Mouse (Mus musculus): ENCODE measurements at regions not wholly inside any gene's neighbourhood (a gene's known extent, or its start where the extent isn't known, plus 50 kb on each side); places are given as distances from the start of the nearest gene placed in this dataset.
"Not testable (repeated sequence)": the region's sequence is repeated elsewhere in the genome, so short reads cannot be mapped to it uniquely, and the experiment has no call there.

DNA sequence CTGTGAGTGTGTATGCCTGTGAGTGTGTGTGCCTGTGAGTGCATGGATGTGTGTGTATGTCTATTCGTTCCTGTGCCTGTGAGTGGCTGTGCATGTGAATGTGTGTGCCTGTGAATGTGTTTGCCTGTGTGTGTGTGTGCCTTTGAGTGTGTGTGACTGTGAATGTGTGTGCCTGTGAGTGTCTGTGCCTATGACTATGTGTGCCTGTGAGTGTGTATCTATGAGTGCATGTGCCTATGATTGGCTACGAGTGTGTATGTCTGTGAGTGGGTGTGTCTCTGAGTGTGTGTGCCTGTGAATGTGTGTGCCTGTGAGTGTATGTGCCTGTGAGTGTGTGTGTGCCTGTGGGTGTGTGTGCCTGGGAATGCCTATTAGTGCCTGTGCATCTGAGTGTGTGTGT is 731.6 kb downstream of the Lrriq3 start:
- 90% methylated on average over 2 of the region's 2 CpGs for WGBS
- peak; percentile 25; the same call in 1 of the 2 replicates for ATAC-seq (ENCODE audit: low FRiP score, low read depth)
- Histone ChIP-seq H3K27ac (no peak overlapping the region), H3K9me3 (no peaks in the 10 kb centered on the region), H3K4me2 (replicated peaks) (no peak overlapping the region), H3K36me3 (no peaks in the 10 kb centered on the region), H3K9ac (no peak overlapping the region), H3K27me3 (replicated peaks) (no peaks in the 10 kb centered on the region), H3K4me3 (no peak overlapping the region), H3K4me1 (no peaks in the 10 kb centered on the region)

GRCm38 (mm10) chr3:155866286-155866685 is 695.3 kb upstream of the Negr1 start:
- no peak overlapping the region for H3K4me2 ChIP-seq (replicated peaks)
- no peak overlapping the region for H3K27ac ChIP-seq
- no peaks in the 10 kb centered on the region for H3K27me3 ChIP-seq (replicated peaks)
- H3K4me3 ChIP-seq: no peak overlapping the region
- no peak for ATAC-seq (ENCODE audit: low FRiP score, low read depth)
- no peaks in the 10 kb centered on the region for H3K36me3 ChIP-seq
- no peaks in the 10 kb centered on the region for H3K4me1 ChIP-seq
- no peak overlapping the region for H3K9ac ChIP-seq
- no peaks in the 10 kb centered on the region for H3K9me3 ChIP-seq

GRCm38 (mm10) chr3:155875696-155876095 is 685.9 kb upstream of the Negr1 start:
- H3K4me1 ChIP-seq: no peaks in the 10 kb centered on the region
- ATAC-seq (ENCODE audit: low FRiP score, low read depth): no peak
- WGBS: 83% methylated on average over 3 of the region's 3 CpGs
- no peaks in the 10 kb centered on the region for H3K27me3 ChIP-seq (replicated peaks)
- H3K9me3 ChIP-seq: no peaks in the 10 kb centered on the region
- no peak overlapping the region for H3K4me2 ChIP-seq (replicated peaks)
- H3K36me3 ChIP-seq: no peaks in the 10 kb centered on the region
- no peak overlapping the region for H3K27ac ChIP-seq
- no peak overlapping the region for H3K9ac ChIP-seq
- H3K4me3 ChIP-seq: no peak overlapping the region

DNA sequence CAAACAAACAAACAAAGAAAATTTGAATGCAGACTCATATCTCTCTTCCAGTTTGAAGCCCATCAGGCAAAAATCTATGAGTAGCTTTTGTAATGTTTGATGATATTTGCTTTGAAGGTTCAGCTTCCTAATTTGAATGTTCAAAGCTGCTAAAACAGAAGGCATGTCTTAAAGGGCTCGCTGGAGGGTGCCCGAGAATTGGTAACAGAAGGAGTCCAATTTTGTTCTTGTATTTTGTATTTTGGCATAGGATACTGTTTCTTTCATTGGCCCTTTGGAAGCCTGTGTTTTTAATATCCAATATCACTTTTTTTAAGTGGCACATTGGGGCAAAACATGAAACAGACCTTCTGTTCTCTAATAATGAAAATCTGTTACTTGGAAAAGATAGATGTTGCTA is 683.2 kb upstream of the Negr1 start:
- no peaks in the 10 kb centered on the region for H3K9me3 ChIP-seq
- 90% methylated on average over 2 of the region's 2 CpGs for WGBS
- H3K27me3 ChIP-seq (replicated peaks): no peaks in the 10 kb centered on the region
- no peak for ATAC-seq (ENCODE audit: low FRiP score, low read depth)
- H3K36me3 ChIP-seq: no peaks in the 10 kb centered on the region
- H3K27ac ChIP-seq: no peak overlapping the region
- H3K4me3 ChIP-seq: no peak overlapping the region
- no peak overlapping the region for H3K9ac ChIP-seq
- no peaks in the 10 kb centered on the region for H3K4me1 ChIP-seq
- no peak overlapping the region for H3K4me2 ChIP-seq (replicated peaks)

- Histone ChIP-seq H3K9ac (no peak overlapping the region), H3K27ac (no peak overlapping the region), H3K9me3 (no peaks in the 10 kb centered on the region), H3K4me3 (no peak overlapping the region), H3K27me3 (replicated peaks) (no peaks in the 10 kb centered on the region), H3K36me3 (no peaks in the 10 kb centered on the region), H3K4me2 (replicated peaks) (no peak overlapping the region), H3K4me1 (no peaks in the 10 kb centered on the region)
- no peak for ATAC-seq (ENCODE audit: low FRiP score, low read depth)
- 60% methylated on average over 4 of the region's 4 CpGs for WGBS
Observed at GRCm38 (mm10) chr3:155880722-155881121, 680.9 kb upstream of the Negr1 start.

- H3K9me3 ChIP-seq: no peaks in the 10 kb centered on the region
- no peak overlapping the region for H3K4me2 ChIP-seq (replicated peaks)
- no peaks in the 10 kb centered on the region for H3K27me3 ChIP-seq (replicated peaks)
- no peaks in the 10 kb centered on the region for H3K36me3 ChIP-seq
- no peak overlapping the region for H3K27ac ChIP-seq
- no peak overlapping the region for H3K4me3 ChIP-seq
- WGBS: 83% methylated on average over 6 of the region's 6 CpGs
- H3K9ac ChIP-seq: no peak overlapping the region
- no peak for ATAC-seq (ENCODE audit: low FRiP score, low read depth)
- H3K4me1 ChIP-seq: no peaks in the 10 kb centered on the region
Observed at GRCm38 (mm10) chr3:155915981-155916380, 645.6 kb upstream of the Negr1 start.

- H3K4me3 ChIP-seq: no peak overlapping the region
- no peaks in the 10 kb centered on the region for H3K27me3 ChIP-seq (replicated peaks)
- no peak overlapping the region for H3K4me2 ChIP-seq (replicated peaks)
- no peaks in the 10 kb centered on the region for H3K4me1 ChIP-seq
- no peaks in the 10 kb centered on the region for H3K9me3 ChIP-seq
- H3K9ac ChIP-seq: no peak overlapping the region
- no peaks in the 10 kb centered on the region for H3K36me3 ChIP-seq
- WGBS: 83% methylated on average over 2 of the region's 2 CpGs
- ATAC-seq (ENCODE audit: low FRiP score, low read depth): no peak
- H3K27ac ChIP-seq: no peak overlapping the region
Observed at GRCm38 (mm10) chr3:155942896-155943295, 618.7 kb upstream of the Negr1 start.

DNA sequence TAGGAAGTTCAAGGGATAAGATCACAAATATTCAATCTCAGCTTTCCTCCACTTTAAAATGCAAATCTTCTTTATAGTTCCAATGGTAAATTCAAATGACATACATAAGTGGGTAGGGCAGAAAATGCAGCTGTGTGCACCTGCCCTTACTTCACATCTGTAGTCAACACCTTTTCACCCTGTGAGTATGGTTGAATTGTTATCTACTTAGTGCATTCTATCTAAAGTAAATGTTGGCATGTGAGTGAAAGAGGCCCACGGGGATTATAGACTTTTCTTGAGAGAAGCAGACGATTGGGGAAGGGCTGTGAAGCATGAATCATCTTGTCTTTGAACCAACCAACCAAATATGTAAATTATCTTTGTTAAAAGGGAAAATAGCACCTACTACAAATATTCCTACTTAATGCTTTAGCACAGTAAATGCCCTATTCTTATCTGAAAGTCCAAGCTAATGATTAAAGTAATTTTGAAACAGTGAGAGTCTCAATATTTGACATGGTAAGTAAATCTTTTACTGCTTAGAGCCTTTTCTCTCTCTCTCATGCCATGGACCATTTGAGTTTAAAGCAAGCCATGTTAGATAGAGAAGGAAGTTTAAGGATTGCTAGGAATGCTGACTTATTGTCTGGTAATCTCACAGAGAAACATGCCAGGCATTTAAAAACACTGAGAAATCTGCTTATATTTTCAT is 617.4 kb upstream of the Negr1 start:
- H3K9ac ChIP-seq: no peak overlapping the region
- no peaks in the 10 kb centered on the region for H3K9me3 ChIP-seq
- WGBS: 57% methylated on average over 2 of the region's 2 CpGs
- no peak overlapping the region for H3K4me2 ChIP-seq (replicated peaks)
- H3K4me3 ChIP-seq: no peak overlapping the region
- H3K27me3 ChIP-seq (replicated peaks): no peaks in the 10 kb centered on the region
- H3K27ac ChIP-seq: no peak overlapping the region
- H3K4me1 ChIP-seq: no peaks in the 10 kb centered on the region
- no peak for ATAC-seq (ENCODE audit: low FRiP score, low read depth)
- no peaks in the 10 kb centered on the region for H3K36me3 ChIP-seq

GRCm38 (mm10) chr3:155945188-155945587 is 616.4 kb upstream of the Negr1 start:
- Histone ChIP-seq H3K27me3 (replicated peaks) (no peaks in the 10 kb centered on the region), H3K4me1 (no peaks in the 10 kb centered on the region), H3K27ac (no peak overlapping the region), H3K36me3 (no peaks in the 10 kb centered on the region), H3K9ac (no peak overlapping the region), H3K4me2 (replicated peaks) (no peak overlapping the region), H3K4me3 (no peak overlapping the region), H3K9me3 (no peaks in the 10 kb centered on the region)
- ATAC-seq (ENCODE audit: low FRiP score, low read depth): no peak
- 91% methylated on average over 2 of the region's 2 CpGs for WGBS

DNA sequence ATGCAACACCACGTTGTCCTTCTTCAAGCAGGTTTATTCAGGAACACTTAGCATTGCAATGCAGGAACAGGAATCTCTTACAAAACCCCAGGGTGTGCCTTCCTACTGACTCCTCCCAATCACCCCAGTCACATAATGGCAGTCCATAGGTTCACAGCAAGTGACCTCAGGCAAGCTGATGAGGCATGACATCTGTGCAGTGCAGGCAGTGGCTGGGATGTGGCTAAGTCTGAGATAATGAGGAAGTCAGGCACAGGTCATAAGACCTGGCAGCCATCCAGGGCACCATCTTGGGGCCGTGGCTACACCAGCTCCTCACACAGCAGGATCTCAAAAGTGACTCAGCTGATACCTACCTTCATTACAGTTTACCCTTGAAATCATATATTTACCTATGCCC is 599.1 kb upstream of the Negr1 start:
- H3K27ac ChIP-seq; H3K9ac ChIP-seq; H3K4me3 ChIP-seq; ATAC-seq (ENCODE audit: low FRiP score, low read depth); H3K27me3 ChIP-seq (replicated peaks); H3K4me2 ChIP-seq (replicated peaks); H3K9me3 ChIP-seq; H3K4me1 ChIP-seq; H3K36me3 ChIP-seq: not testable (repeated sequence)
- WGBS: 43% methylated on average over 2 of the region's 2 CpGs

DNA sequence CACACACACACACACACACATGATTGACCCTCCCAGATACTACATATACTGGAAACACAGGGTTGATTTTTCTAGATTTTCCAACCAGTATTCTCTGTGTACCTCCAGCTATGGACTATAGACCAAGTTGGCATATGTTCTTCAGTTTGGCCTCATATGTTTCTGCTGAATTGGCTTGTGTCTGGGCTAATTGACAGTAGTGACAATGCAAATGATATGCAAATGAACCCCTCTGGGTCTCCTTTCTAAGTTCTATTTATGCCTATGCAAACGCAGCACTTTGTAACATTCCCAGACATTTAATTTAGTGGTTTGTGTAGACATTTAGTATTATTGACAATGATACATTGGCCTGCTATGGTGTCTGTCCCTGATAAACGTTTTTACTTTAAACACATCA is 582.0 kb upstream of the Negr1 start:
- H3K36me3 ChIP-seq: no peaks in the 10 kb centered on the region
- H3K9me3 ChIP-seq: no peaks in the 10 kb centered on the region
- no peak overlapping the region for H3K27ac ChIP-seq
- H3K4me1 ChIP-seq: no peaks in the 10 kb centered on the region
- H3K4me2 ChIP-seq (replicated peaks): no peak overlapping the region
- H3K4me3 ChIP-seq: no peak overlapping the region
- H3K9ac ChIP-seq: no peak overlapping the region
- peak; percentile 66 for ATAC-seq (ENCODE audit: low FRiP score, low read depth)
- 54% methylated on average over 2 of the region's 2 CpGs for WGBS
- no peaks in the 10 kb centered on the region for H3K27me3 ChIP-seq (replicated peaks)

- H3K9me3 ChIP-seq: no peaks in the 10 kb centered on the region
- 9% methylated on average over 2 of the region's 2 CpGs for WGBS
- no peak overlapping the region for H3K4me2 ChIP-seq (replicated peaks)
- no peaks in the 10 kb centered on the region for H3K4me1 ChIP-seq
- no peak for ATAC-seq (ENCODE audit: low FRiP score, low read depth)
- H3K27ac ChIP-seq: no peak overlapping the region
- no peaks in the 10 kb centered on the region for H3K36me3 ChIP-seq
- H3K4me3 ChIP-seq: no peak overlapping the region
- H3K9ac ChIP-seq: no peak overlapping the region
- no peaks in the 10 kb centered on the region for H3K27me3 ChIP-seq (replicated peaks)
Observed at GRCm38 (mm10) chr3:155994044-155994443, 567.5 kb upstream of the Negr1 start.

- Histone ChIP-seq H3K4me2 (replicated peaks) (no peak overlapping the region), H3K4me1 (peaks cover 3% of the 10 kb centered on the region; the same call in 1 of the 2 replicates), H3K27me3 (replicated peaks) (no peaks in the 10 kb centered on the region), H3K36me3 (no peaks in the 10 kb centered on the region), H3K4me3 (no peak overlapping the region), H3K9ac (no peak overlapping the region), H3K27ac (no peak overlapping the region), H3K9me3 (no peaks in the 10 kb centered on the region)
- no peak for ATAC-seq (ENCODE audit: low FRiP score, low read depth)
- WGBS: 36% methylated on average over 7 of the region's 7 CpGs
Observed at GRCm38 (mm10) chr3:156017676-156018230, 543.8 kb upstream of the Negr1 start.
